In genomic region chr2:104226057-104226456, GRCm38 (mm10) we compare ENCODE assay signal across 19 mouse cellular contexts.
"Had no signal": no experiment of that assay in that cellular context is flagged by ENCODE, and none has a peak within 500 bp of the region (broad histone marks: within the 10 kb centered on the region; RNA-seq: fewer than 3 reads in every experiment).

No protein-coding gene starts in this region.

- H3K27ac ChIP-seq: layer of hippocampus, adult 2 months; liver, embryonic 13.5 days; macrophage; midbrain, embryonic 12.5 days; midbrain, embryonic 15.5 days; neural tube, embryonic 12.5 days; neural tube, embryonic 15.5 days; stomach, embryonic 15.5 days had no signal

- DNase-seq: kidney, adult 18-20 months; kidney, adult 9 months; kidney, postnatal 25 days; layer of hippocampus, adult 9-11 months; liver, embryonic 13.5 days; lung, embryonic 14.5 days; right cerebral cortex, postnatal 14 days; spleen, adult 18-20 months; thymus, adult 18-20 months; thymus, postnatal 36 days had no signal

- H3K4me3 ChIP-seq: layer of hippocampus, adult 2 months; liver, embryonic 13.5 days; midbrain, embryonic 12.5 days; midbrain, embryonic 15.5 days; neural tube, embryonic 12.5 days; neural tube, embryonic 15.5 days; stomach, embryonic 15.5 days had no signal

- ATAC-seq: intestine, embryonic 16.5 days; lung, postnatal 0 days; midbrain, embryonic 15.5 days had no signal
